Mouse (Mus musculus) testis, adult 2 months (tissue): Measurements from ENCODE around the gene Ralgds. TPM values are rescaled to one million over a fixed set of nuclear protein-coding genes. Genes with fewer than 3 reads are reported as not detected.
A peak's percentile ranks its signal among the peaks of the same experiment; 100 is the strongest.

Experiments
- H3K27ac ChIP-seq: fragments of 200-500 bp; 2 replicates; pipeline ENCODE4 v1.5.1; 2012; ENCODE audit warnings: low read depth, low read length; ENCODE audit not compliant: control insufficient read depth, insufficient read depth
- H3K27me3 ChIP-seq: fragments of 200-500 bp; 2 replicates; pipeline ENCODE4 v1.6.1; 2012; ENCODE audit warnings: mild to moderate bottlenecking, low read length, moderate library complexity; ENCODE audit not compliant: control insufficient read depth, insufficient read depth
- H3K36me3 ChIP-seq: fragments of 200-500 bp; 2 replicates; pipeline ENCODE4 v1.6.1; 2012; ENCODE audit warnings: mild to moderate bottlenecking, low read length; ENCODE audit not compliant: control insufficient read depth, insufficient read depth
- H3K4me1 ChIP-seq: fragments of 200-500 bp; 2 replicates; pipeline ENCODE4 v1.6.1; 2012; ENCODE audit warnings: low read length; ENCODE audit not compliant: control insufficient read depth, insufficient read depth
- H3K4me3 ChIP-seq: fragments of 200-500 bp; 2 replicates; pipeline ENCODE4 v1.5.1; 2012; ENCODE audit warnings: low read depth, mild to moderate bottlenecking, low read length, moderate library complexity, mixed read lengths; ENCODE audit not compliant: control insufficient read depth
- CTCF ChIP-seq: fragments of 200-500 bp; IDR thresholded peaks from 2 replicates; pipeline ENCODE4 v1.5.1; 2012; ENCODE audit warnings: low read depth, mild to moderate bottlenecking, inconsistent platforms, low read length, moderate library complexity; ENCODE audit not compliant: control insufficient read depth, insufficient read depth, insufficient replicate concordance
- POLR2A ChIP-seq: fragments of 200-500 bp; IDR thresholded peaks from 2 replicates; pipeline ENCODE4 v1.6.1; 2012; ENCODE audit warnings: low read depth, mild to moderate bottlenecking, inconsistent platforms, low read length, moderate library complexity; ENCODE audit not compliant: control insufficient read depth
- polyA plus RNA-seq: library from polyadenylated mRNA; depleted of rRNA; stranded (reverse); fragments of >200 nt; gene quantifications from 2 replicates; pipeline ENCODE4 v1.2.3, GENCODE M21; 2012; rRNA removed

Gene Ralgds
- 147 and 169 TPM in 2 replicates for polyA plus RNA-seq

- H3K36me3 ChIP-seq = peaks cover 2% of the 10 kb centered on the region; the same call in 1 of the 2 replicates
- H3K27me3 ChIP-seq = no peaks in the 10 kb centered on the region
- peaks cover 27% of the 10 kb centered on the region for H3K4me1 ChIP-seq
- H3K4me3 ChIP-seq = peak within 1 kb of the TSS; percentile 98
- peak within 1 kb of the TSS; percentile 88 for H3K27ac ChIP-seq
- TF ChIP-seq CTCF = no peak
- TF ChIP-seq POLR2A = peak; percentile 56; the same call in 1 of the 2 replicates
Observed at GRCm38 (mm10) chr2:28512798-28513401, at the start of gene Ralgds. Gene Ralgds (plus strand): TSS chr2:28513125.

- no peaks in the 10 kb centered on the region for H3K27me3 ChIP-seq
- H3K4me3 ChIP-seq = peak overlapping the region; percentile 80
- peaks cover 12% of the 10 kb centered on the region for H3K4me1 ChIP-seq
- H3K36me3 ChIP-seq = no peaks in the 10 kb centered on the region
- TF ChIP-seq CTCF = peak; percentile 75; the same call in 1 of the 2 replicates
- TF ChIP-seq POLR2A = no peak
- H3K27ac ChIP-seq = no peak overlapping the region
Observed at GRCm38 (mm10) chr2:28463919-28464318, 49.0 kb upstream of the Ralgds start.

GRCm38 (mm10) chr2:28464919-28465318 is 48.0 kb upstream of the Ralgds start:
- H3K27ac ChIP-seq = no peak overlapping the region

GRCm38 (mm10) chr2:28465836-28466518 is 46.9 kb upstream of the Ralgds start, which contains the start of gene 1700007K13Rik:
Gene 1700007K13Rik (minus strand): TSS chr2:28466332.
- Histone ChIP-seq H3K4me1 (peaks cover 12% of the 10 kb centered on the region), H3K27ac (0 out of 2 replicates have a peak within 1 kb of the TSS, but pooled peaks have one; percentile 25), H3K36me3 (no peaks in the 10 kb centered on the region; the same call in 1 of the 2 replicates), H3K27me3 (no peaks in the 10 kb centered on the region), H3K4me3 (peak within 1 kb of the TSS; percentile 87)
- TF ChIP-seq CTCF (no peak), POLR2A (peak; percentile 50; the same call in 1 of the 2 replicates)

More at GRCm38 (mm10) chr2:28464919-28465318, 48.0 kb upstream of the Ralgds start:
- peak overlapping the region; percentile 80 for H3K4me3 ChIP-seq
- no peaks in the 10 kb centered on the region; the same call in 1 of the 2 replicates for H3K36me3 ChIP-seq
- H3K27me3 ChIP-seq = no peaks in the 10 kb centered on the region
- peaks cover 12% of the 10 kb centered on the region for H3K4me1 ChIP-seq
- TF ChIP-seq POLR2A (no peak), CTCF (no peak)

GRCm38 (mm10) chr2:28467860-28468485 is 45.0 kb upstream of the Ralgds start, which contains the start of gene Mrps2:
Gene Mrps2 (plus strand): TSS chr2:28468066.
- H3K4me1 ChIP-seq = peaks cover 12% of the 10 kb centered on the region
- H3K4me3 ChIP-seq = peak within 1 kb of the TSS; percentile 87
- TF ChIP-seq POLR2A = peak; percentile 88
- peak; percentile 82; the same call in 1 of the 2 replicates for TF ChIP-seq CTCF

GRCm38 (mm10) chr2:28468486-28469225 is 44.3 kb upstream of the Ralgds start:
- peak overlapping the region; percentile 46 for H3K27ac ChIP-seq
- peaks cover 12% of the 10 kb centered on the region for H3K4me1 ChIP-seq
- no peaks in the 10 kb centered on the region; the same call in none of the 2 replicates for H3K36me3 ChIP-seq
- no peaks in the 10 kb centered on the region for H3K27me3 ChIP-seq
- H3K4me3 ChIP-seq = peak overlapping the region; percentile 87
- no peak for TF ChIP-seq CTCF
- TF ChIP-seq POLR2A = no peak

More at GRCm38 (mm10) chr2:28467860-28468485, 45.0 kb upstream of the Ralgds start, which contains the start of gene Mrps2:
- Histone ChIP-seq H3K36me3 (no peaks in the 10 kb centered on the region; the same call in none of the 2 replicates), H3K27me3 (no peaks in the 10 kb centered on the region), H3K27ac (peak within 1 kb of the TSS; percentile 46)

GRCm38 (mm10) chr2:28469461-28469860 is 43.5 kb upstream of the Ralgds start:
- no peak for TF ChIP-seq CTCF
- TF ChIP-seq POLR2A = no peak
- Histone ChIP-seq H3K4me1 (peaks cover 12% of the 10 kb centered on the region), H3K27me3 (no peaks in the 10 kb centered on the region), H3K36me3 (no peaks in the 10 kb centered on the region; the same call in none of the 2 replicates), H3K27ac (no peak overlapping the region), H3K4me3 (no peak overlapping the region)
